Mouse (Mus musculus) C2C12 (cell line): ENCODE data around the gene Uvrag.

Experiments
- CTCF ChIP-seq: IDR thresholded peaks from one replicate; pipeline ENCODE4 v1.5.1; 2011; ENCODE audit not compliant: control insufficient read depth, insufficient read depth, insufficient read length
- FOSL1 ChIP-seq: IDR thresholded peaks from one replicate; pipeline ENCODE4 v1.8.0; 2011; ENCODE audit warnings: mild to moderate bottlenecking, low read length; ENCODE audit not compliant: poor library complexity, insufficient read depth, severe bottlenecking

- TF ChIP-seq CTCF (no peak), FOSL1 (no peak)
Observed at GRCm38 (mm10) chr7:99175666-99176065, 34.7 kb upstream of the Uvrag start.
